Mouse (Mus musculus) right cerebral cortex, postnatal 14 days (tissue): Measurements from ENCODE around the gene Matn4.

ENCODE experiments used
- DNase-seq: peaks from one replicate; pipeline ENCODE4 v3.0.0; 2022

Matn4 gene

DNA sequence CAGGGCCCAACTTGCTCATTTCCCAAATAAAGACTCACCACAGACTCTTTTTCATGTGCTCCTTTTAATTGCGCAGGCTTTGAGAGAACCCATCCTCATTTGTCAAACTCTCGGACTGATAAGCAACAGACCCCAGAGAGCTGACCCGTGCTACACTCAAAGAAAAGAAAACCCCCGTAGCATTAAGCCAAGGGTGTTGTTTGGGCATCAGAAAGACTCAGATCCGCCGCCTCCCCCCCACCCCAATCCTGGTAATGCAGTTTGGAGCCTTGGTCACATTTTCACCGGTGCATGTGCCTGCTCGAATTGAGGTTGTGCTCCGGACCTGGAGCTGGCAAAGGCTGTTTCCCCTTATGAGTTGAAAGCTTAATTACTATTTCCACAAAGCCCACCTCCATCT, at the start of gene Matn4:
Matn4 (minus strand) TSS at position 101 of the 400 bp plus-strand sequence.
- DNase-seq: no peak

DNA sequence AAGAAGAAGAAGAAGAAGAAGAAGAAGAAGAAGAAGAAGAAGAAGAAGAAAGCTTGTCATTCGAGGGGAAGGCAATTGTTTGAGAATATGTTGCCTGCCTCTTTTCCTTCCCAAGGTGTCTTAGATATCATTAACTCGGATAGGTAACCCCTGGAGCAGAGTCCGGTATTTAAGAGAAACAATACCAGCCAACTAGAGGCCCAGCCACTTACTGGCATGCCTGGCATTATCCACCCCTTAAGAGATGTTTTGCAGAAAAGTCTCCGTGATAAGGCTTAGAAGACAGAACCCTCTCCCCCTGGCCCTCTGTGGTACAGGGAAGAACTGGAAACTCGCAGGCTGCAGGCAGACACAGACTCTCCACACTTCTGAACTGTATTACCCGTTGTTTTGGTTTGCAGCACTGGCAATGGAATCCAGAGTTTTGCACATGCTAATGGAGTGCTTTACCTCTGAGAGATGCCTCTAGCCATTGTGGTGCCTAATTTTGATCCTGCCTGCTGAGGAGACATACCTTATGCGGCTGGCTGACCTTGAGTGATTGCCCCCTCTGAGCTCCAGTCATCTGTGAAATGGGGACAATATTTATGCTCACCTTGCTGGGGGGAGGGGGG, 49.0 kb upstream of the Matn4 start:
- DNase-seq: no peak

DNA sequence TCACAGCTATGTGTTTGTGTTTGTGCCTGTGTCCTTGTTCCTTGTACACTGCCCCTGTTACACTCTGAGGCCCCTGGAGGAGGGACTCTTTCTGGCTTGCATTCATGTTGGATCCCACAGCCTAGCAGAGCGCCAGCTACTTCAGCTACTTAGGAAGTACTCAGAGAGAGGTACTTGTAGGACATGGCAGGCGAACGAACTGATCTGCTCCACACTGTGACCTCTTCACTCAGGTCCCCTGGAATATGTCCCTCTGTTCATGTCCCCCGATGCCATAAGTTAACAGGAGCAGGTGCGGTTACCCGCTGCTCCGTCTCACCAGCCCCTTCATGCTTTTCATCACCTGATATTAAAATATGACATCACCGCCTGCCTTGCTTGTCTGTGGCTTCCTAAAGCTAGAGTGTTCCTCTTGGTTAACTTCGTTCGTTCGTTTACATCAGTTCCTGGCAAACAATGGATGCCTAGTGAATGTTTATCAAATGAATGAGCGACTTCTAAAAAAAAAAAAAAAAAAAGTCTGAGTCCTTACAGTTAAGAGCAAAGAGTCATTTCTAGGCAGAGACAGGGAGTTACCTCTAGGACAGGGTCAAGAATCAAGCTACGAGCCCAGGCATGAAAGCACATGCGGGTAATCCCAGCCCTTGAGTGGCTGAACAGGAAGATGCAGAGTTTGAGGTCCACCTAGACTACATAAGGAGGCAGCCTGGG, 48.2 kb upstream of the Matn4 start:
- DNase-seq: no peak

DNA sequence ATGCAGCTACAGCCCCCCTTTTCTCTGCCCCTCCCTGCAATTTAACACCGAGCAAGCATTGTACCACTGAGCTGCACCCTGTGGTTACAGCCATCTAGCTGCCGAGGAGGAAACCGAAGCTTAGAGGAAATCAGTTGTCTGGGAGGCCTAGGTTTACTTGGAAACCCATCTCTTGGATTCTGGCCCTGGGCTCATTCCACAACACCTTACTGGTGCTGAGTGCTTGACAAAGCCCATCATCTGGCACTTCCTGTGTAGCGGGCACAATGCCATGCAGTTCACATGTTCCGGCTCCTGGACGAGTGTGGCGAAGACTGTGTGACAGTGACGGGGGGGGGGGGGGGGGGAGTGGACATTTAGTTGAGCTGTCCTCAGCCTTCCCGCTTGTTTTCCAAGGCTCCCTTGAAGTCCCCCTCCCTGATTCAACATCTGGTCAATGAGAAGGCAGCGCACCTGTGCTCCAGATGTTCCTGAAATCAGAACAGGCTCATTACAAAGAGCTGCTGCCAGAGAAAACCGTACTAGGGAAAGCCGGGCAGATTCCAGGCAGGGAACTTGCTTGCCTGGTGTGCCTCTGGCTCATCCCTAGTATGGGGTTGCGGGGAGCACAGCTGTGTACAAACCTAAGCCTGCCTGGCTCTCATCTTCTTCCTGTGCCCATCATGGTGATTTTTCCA, 47.2 kb upstream of the Matn4 start:
- no peak for DNase-seq

DNA sequence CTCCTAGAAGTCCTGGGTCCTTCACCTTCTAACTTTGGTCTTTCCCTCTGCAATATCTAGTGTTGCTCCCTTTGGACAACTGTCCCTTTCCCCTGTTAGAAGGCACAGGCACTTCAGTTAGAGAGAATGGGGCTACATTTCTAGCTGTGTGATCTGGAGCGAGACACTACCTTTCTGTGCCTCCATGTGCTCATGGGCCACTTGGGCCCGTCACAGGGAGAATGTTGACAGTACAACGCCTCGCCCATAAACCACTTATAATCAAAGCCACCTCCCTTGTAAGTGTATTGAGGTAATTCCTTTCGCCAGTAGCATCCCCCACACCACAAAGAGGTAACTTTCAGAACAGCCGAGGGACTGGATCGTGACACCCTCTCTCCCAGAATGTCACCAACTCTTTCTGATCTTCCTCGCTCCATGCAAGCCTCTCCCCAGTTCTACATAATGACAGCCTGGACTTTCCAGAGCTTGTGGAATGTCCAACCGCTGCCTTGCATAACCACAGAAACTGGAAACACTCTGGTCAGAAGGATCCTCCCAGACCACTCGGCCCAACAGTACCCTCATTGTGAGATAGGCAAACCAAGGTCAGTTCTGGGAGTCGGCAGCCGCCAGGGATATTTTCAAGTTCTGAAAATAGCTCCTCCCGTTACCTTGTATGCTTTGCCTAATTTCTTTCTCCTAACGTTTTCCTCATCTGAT, 44.5 kb upstream of the Matn4 start:
- no peak for DNase-seq

DNA sequence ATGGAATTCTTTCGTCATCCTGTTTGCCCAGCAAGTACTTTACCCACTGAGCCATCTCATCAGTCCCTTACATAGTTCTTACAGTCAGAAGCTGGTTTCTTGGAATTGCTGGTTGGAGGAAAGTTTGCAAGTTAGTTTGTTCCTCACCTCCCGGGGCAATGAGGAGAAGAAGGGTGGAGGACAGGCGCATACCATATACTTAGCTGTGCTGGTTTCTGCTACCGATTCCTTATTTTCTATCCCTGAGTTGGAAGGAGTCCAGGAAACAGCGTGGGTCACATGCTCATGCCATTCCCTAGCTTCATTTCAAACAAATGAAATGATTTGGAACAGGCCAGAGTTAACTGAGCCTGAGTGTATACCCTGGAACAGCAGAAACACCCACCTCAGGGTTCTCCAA, 44.0 kb upstream of the Matn4 start:
- no peak for DNase-seq

DNA sequence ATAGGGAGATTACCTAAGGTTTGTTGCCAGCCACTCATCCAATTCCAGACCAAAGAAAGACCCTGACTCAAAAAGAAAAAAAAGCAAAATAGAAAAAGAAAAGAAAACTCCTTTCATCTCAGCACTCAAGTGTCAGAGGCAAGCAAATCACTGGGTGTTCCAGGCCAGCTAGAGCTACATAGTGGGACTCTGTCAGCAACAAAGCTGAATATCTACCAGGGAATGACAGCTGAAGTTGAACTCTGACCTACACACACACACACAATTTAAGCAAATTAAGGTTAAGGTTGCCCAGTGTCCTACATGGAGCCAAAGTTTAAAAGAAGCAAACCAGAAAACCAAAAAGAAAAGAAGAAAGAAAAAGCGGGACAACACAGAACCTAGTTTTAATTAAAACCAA, 43.2 kb upstream of the Matn4 start:
- DNase-seq: no peak

DNA sequence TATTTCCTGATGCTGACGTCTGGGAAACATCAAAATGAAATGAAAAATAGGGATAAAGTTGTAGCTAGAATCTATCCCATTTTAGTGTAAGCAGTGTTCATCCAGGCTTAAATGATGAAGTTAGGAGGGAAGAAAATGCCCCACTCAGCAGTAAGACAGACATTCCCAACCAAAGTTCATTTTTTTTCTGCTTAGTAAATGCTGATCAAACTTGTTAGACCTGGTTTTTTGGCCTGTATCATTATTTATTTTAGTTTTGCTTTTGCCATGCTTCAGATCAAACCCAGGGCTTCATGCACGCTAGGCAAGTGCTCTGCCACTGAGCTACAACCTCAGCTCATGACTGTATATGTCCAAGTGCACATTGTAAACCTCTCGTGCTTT, 41.1 kb upstream of the Matn4 start:
- no peak for DNase-seq

DNA sequence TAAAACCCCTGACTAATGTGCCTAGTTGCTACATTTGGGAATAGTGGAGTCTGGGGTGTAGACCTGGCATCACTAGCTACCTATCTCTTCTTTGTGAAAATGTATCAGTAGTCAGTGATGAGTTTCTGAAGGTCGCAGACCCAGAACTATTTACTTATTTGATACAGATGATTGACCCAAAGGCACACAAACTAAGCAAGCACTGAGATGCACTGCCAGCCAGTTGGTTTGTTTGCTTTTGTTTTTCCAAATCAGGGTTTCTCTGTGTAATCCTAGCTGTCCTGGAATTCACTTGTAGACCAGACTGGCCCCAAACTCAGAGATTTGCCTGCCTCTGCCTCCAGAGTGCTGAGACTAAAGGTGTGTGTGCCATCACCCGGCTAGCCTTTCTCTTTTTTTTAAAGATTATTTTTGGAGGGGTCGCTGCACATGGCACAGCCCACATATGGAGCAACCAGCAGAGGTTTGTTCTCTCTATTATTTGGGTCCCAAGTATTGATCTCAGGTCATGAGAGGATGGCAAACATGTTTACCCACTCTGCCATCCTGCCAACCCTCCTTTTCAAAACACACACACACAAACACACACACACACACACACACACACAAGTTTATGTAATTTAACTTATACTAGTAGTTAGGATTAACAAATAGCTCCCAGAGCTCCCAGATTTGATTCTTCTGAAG, 40.6 kb upstream of the Matn4 start:
- DNase-seq: no peak

DNA sequence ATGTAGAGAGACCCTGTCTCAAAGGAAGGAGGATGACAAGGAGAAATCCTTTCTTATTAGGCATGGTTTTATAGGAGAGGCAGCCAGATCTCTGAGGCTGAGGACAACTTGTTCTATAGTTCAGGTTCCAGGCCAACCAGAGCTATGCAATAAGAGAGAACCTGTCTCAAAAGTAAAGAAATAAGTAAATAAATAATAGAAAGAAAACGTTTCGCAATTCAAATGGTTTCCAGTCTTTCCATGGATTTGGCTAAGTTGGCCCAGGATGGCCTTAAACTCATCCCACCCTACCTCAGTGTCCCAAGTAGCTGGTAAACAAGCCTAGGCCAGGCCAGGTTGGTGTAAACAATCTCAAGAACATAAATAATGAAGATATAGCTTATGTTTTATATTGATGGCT, 39.7 kb upstream of the Matn4 start:
- no peak for DNase-seq

DNA sequence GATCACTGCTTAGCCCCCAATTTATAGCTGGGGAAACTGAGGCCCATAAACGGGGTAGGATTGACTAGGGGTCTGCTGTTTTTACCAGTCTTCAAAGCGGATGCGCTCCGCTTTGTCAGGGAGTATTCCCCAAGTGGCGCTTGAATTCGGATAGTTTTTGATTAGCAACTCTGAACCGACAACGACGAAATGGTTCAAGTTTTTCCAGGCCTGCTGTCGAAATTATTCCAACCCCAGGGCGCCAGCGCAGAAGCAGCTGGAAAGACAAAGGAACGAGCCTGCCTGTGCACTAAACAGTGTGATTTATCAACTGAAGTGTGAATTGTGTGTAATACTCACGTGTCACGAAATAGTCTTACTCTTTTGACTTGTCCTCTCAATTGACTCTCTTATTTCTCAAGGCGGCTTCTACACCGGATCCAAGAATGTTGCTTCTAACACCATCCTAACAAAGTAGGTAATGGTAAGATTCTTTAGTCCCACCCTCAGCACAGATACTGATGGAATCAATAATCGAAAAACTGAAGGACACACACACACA, 38.6 kb upstream of the Matn4 start, which contains the start of gene Sdc4:
Sdc4 (minus strand) TSS at position 428 of the 541 bp plus-strand sequence.
- no peak for DNase-seq

DNA sequence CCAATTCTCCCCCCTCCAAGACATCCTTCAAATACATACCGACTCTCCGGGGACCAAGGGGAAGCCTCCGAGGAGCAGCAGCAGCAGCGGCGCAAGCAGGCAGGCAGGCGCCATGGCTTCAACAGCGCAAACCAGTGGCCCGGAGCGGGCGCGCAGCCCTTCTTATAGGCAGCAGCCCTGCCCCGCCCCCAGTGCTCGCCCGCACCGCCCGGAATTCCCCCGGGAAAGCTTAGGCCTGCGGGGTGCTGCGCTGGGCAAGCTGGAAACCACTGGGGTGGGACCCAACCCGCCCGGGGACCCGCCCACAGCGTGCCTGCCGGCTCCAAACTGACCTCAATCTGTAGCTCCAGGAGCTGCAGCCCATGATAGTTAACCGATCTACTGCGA, 38.1 kb upstream of the Matn4 start:
- peak; percentile 75 for DNase-seq

DNA sequence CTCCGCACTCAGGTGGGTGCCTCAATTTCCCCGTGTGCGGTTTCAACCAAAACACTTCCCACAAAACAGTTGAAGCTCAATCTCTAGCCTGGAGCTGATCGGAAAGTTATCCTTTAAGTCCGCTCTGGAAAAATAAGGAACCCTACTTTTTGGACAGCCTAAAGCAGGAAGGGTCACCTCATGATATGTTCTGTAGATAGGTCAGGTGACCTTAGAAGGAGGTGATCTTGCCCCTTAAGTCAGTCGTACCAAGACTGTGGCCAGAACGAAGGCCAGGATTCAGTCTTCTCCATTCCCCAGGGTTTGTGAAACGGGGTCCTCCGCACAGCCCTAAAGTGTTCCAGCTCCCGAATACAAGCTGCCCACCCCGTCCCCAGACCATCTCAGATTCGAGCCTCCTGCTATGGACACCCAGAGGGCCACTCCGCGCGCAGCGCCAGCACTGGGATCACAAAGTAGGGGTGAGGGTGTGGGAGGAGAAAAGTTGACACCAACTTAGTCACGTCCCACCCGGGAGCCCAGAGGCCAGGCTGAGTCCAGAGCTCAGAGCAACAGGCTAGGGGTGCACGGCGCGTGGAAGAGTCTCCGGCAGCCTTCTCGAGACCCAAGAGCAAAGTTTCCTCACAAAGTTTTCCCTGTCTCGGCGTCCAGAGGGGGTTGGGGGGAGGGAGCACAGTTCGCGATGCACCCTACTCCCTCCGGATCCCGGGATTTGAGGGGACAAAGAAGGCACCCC, 37.5 kb upstream of the Matn4 start:
- DNase-seq: no peak

DNA sequence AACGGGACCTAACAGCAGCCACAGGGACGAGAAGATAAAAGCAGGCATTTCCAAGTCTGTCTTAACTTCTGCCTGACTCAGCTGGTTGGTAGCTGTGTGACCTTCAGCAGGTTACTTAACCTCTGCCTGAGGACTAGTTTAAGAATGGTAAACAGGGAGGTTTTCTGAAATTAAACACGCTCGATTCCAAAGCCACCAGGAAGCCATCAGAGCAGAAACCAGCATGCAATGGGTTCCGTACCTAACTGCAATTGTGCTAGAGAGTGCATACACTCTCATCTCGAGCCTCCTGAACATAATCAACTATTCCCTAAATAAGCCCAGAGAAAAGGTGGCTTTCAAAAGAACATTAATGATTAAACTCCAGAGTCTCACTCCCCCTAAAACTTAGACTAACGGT, 36.8 kb upstream of the Matn4 start:
- no peak for DNase-seq

DNA sequence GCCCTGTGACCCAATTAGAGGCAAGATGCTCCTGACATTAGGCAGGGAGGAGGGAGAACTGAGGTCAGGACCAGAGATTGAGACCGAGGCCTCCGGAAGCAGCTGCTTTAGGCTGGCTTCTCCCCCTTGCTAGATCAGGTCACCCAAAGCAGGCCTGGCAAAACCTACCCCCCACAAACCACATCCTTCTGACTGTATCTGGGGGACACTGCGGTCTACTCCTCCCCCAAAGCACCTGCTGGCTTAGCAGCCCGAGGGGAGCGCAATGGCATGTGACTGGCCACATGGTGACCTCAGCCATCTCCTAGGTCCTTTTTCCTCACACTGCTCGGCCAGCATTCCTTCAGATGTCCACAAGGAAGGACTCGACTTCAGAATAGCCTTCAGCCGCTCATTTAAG, 36.2 kb upstream of the Matn4 start:
- no peak for DNase-seq

DNA sequence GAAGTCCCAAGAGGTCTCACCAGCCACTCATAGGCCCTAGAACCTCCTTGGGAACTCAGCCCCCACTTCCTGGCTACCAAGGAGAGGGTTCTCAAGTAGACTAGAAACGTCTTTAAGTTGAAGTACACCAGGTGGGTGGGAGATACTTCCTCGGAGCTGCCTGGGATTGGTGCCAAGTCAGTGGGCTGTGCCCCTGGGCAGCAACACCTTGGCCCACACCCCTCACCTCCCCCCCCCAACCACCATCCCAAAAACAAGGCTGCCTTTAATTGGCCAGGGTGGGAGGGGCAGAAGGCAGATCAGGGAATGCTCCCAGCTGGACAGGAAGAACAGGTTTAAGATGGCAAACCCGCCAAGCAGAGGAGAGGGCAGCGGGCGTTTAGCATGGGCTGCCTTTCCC, 35.4 kb upstream of the Matn4 start:
- DNase-seq: no peak

DNA sequence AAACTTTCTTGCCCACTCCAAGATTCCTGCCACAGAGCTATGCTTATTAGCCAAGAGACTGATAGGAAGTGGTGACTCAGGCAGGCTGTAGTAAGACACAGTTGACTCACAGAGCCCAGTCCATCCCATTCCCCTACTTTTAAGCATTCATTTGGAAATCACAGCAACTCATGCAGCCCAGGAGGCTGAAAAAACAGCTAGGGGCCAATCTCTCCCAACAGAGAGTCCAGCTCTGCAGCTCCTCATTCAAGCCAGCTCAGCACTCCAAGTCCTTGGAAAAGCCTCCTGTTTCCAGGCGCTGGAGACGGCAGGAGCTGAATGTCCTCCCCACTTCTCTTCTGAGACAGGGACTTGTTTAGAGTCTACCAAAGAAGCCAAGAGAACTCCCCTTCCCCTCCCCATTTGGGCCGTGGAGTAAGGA, 34.1 kb upstream of the Matn4 start:
- DNase-seq: no peak

DNA sequence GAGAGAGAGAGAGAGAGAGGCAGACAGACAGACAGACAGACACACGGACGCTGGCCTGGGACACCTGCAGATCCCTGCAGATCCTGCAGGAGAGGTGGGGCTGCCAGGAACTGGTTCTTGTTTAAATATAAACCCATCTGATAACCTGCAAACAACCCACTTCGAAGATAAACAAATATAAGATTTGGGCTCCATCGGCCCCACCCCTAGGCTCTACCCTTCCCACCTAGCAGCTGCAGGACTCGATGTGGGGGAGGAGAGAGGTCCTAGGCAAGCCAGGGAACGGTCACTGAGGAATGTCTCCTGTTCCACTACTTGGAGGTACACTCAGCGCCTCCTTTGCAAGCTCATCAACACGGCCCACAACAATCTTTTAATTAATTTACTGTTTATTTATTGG, 33.3 kb upstream of the Matn4 start:
- no peak for DNase-seq

DNA sequence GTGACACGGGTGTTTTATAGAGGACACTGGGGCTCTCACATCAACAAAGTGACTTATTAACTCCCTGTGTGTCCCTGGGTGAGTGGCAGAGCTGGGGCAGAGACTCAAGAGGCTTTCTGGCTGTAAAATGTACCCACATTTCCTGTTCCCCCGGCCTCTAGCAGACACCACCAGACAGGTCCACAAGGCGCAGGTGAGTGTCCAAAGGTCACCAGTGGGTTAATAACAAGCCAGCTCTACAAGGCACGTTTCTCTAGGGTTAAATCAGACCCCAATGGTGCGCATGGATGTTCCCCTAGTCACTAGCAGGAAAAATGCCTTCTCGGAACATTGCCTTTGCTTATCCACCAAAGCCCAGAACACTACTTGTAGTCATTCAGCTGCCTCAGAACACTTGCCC, 32.8 kb upstream of the Matn4 start:
- no peak for DNase-seq

DNA sequence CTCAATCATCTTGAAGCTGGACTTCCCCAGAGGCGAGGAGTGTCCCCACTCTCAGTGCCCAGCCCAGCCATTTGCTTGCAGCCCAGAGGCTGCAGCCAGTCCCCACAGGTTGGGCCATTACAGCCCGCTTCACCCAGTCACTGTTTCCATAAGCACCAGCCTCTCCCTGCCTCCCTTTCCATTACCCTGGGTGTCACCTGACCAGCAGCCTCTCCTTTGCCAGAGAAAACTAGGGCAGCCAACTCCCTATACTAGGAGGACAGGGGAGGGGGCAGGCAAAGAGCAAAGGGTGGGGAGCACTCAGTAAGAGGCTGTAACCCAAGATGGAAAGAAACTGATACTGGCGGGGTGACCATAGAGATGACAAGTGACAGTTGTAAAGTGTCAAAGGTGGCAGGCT, 32.0 kb upstream of the Matn4 start:
- DNase-seq: no peak

DNA sequence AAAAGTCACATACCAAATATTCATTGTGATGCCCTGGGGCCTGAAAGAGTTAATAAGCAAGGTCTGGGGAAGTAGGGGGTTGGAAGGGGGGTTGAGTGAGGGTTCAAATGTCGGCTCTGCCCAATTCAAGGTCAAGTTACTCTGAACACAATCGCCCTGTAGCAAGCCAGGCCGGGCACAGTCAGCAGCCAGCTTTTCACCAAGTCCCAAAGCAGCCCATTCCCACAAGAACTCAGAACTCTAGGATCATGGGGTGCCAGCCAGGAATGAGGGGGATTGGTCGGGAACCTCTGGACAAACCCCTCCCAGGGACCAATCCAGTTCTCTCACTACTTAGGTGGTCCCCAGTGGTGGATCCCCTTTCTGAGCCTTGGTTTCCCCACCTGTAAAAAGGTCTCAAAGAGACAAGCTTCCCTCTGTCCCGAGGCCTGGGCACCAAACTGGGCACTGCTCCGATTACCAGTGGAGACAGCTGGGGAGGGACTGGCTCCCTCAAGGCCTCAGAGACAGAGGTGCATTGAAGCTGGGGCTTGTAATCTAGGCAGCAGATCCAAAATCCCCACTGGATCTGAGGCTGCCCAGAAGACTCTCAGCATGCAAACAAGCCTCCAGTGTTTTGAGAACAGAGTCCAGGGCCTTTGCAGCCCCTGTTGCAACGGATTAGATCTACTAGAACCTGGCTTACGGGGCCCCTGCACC, 31.4 kb upstream of the Matn4 start:
- DNase-seq: no peak
